Mouse (Mus musculus): ENCODE data around the gene Slc2a1. TPM values are rescaled to one million over a fixed set of nuclear protein-coding genes. Genes with fewer than 3 reads are reported as not detected.
A peak's percentile ranks its signal among the peaks of the same experiment; 100 is the strongest.

Gene Slc2a1
- polyA plus RNA-seq, 1 experiment: 32.1 TPM

DNA sequence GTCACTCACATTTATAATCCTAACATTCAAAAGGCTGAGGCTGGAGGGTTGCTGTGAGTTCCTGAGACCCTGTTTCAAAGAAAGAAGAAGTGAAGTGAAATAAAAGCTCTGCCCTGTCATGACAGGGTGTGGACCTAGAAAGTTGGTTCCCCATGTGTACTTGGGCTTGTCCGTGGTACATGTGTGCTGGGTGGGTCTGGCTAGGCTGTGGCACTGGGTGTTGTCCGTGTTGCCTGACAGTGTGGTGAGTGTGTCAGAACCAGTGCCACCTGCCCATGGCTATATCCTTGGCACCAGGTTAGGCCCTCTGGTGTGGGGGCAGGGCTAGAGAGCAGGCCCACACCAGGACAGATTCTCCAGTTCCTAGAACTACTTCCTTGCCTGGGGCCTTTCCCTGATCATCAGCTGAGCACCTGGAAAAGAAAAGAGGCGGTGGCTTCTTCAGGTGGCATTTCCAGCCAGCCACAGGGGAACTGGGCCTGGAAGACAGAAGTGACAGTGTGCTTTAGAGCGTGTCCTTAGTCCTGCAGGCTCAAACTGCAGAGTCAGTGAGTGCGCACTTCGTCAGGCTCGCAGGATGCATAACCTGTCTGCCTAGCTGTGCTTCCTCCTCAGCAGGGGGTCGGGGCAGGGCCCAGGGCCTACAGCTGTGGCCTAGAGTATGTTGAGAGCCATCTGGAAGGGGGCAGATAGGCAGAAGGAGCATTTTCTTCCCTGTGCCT, 22.8 kb downstream of the Slc2a1 start:
- DNase-seq (ENCODE audit: low read depth): no peak

DNA sequence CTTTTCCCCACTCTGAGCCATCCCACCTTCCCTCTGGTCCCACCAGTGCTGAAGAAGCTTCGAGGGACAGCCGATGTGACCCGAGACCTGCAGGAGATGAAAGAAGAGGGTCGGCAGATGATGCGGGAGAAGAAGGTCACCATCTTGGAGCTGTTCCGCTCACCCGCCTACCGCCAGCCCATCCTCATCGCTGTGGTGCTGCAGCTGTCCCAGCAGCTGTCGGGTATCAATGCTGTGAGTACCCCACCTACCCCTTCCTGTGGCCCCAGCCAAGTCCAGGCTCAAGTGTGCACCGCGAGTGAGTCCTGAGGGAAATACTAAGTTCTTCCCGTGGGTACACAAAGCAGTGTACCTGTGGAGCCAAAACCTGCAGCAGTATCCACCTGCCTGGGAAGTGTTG, 24.8 kb downstream of the Slc2a1 start:
- DNase-seq (ENCODE audit: low read depth): no peak

DNA sequence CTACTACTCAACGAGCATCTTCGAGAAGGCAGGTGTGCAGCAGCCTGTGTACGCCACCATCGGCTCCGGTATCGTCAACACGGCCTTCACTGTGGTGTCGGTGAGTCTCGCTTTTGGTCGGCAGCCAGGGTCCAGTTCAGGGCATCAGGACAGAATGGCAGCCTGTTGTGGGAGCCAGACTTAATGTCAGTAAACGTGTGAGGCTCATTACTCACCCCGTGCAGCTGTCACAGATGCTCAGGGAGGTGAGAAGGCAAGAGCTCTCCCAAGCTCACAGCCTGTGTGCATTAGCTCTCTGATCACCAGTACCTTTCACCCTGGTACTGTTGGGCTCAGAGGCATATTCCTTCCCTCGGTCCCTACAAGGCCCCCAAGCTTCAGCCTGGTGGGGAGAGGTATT, 25.3 kb downstream of the Slc2a1 start:
- DNase-seq (ENCODE audit: low read depth): no peak

DNA sequence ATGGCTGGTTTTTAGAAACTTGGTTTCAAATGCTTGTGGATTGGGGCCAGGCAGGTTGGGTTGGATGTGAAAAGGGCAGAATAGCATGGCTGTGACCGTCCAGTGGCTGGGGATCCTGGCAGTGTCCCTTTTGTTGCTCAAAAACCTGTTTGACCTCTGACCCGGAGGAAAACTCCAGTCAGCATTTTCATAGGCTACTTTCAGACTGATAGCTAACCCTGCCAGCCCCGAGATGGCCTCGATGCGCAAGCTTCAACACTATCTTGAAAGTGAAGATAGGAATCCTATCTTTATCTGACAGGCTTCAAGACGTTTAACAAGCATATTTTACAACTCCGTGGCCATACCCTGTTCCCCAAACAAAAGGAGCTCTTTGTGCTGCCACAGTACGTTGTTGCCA, 28.8 kb downstream of the Slc2a1 start:
- DNase-seq (ENCODE audit: low read depth): no peak

DNA sequence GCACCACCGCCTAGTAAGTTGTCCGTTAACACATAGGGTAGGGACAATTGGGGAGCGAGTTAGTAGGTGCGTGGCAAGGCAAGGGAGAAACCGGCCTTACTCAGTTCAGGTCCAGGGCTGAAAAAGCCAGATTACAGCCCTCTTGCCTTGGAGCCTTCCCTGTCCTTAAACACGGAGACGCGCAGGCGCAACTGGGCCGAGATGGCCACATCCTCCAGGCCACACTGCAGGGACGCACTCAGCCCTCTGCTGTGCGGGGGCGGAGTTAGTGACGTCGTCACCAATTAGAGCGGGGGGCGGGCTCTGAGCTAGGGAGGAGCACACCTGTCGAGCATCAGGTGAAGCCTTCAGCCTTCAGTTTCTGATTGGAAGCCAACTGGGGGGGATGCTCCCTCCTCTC, 29.7 kb downstream of the Slc2a1 start:
- DNase-seq (ENCODE audit: low read depth): no peak

- no peak for DNase-seq (ENCODE audit: low read depth)
Observed at GRCm38 (mm10) chr4:119138776-119139175, 30.3 kb downstream of the Slc2a1 start.

DNA sequence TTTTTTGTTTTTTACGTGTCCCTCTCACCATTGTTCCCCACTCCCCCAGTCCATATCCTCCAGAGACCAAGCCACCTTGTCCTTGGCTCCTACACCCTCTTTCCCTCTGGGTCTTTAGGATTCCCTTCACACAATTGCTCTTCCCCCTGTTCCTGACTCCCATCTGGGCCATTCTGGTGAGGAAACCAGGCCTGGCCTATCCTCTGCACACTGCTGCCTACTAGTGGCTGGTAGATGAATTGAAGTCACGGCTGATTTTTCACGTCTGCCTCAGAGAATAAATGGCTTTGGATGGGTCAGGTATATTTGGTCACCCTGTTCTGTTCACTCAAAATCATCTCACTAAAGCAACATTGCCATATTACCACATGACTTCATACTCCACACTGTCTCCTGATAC, 31.6 kb downstream of the Slc2a1 start:
- no peak for DNase-seq (ENCODE audit: low read depth)

GRCm38 (mm10) chr4:119141191-119141590, 32.7 kb downstream of the Slc2a1 start:
- DNase-seq (ENCODE audit: low read depth): no peak

DNA sequence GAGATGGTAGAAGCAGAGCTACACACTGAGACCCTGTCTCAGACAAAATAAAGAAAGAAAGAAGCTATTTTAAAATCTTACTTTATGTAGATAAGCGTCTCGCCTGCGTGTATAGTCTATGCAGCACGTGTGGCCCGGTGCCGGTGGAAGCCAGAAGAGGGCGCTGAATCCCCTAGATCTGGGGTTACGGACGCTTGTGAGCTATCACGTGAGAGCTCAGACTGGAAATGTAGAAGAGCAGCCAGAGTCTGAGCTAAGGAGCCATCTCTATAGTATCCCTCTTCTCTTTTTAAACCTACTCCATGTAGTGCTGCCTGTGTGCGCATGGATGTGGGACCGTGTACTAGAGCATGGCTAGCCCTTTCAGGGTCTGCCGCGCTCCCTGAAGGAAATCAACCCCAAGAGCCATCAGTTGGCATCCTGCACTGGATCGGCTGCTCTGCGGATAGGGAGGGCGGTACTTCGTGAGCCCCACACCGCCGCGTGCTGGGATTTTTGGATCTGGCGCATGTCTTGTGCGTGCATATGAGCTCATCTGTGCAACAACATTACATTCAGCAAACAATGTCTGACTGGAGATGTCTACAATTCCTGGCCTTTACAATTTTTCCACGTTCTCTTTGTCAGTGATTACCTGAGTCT, 33.8 kb downstream of the Slc2a1 start:
- no peak for DNase-seq (ENCODE audit: low read depth)

GRCm38 (mm10) chr4:119146816-119147215, 38.3 kb downstream of the Slc2a1 start:
- DNase-seq (ENCODE audit: low read depth): no peak

DNA sequence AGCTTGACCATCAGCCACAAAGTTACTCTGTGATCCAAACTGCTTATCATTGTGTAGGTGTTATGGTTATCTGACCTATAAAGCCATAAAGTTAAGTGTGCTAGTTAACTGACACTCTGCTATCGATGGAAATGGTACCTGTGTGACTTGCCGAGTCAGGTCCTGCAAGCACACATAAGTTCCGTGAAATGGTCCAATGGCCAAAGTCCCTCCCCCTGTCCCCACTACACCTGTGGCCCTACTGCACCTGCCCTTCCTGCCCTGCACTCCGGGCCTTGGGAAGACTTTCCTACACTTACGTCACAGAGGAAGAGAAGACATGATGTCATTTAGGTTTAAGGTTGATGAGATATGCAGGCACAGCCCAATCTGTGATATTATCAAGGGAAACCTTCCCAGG, 38.8 kb downstream of the Slc2a1 start:
- no peak for DNase-seq (ENCODE audit: low read depth)

DNA sequence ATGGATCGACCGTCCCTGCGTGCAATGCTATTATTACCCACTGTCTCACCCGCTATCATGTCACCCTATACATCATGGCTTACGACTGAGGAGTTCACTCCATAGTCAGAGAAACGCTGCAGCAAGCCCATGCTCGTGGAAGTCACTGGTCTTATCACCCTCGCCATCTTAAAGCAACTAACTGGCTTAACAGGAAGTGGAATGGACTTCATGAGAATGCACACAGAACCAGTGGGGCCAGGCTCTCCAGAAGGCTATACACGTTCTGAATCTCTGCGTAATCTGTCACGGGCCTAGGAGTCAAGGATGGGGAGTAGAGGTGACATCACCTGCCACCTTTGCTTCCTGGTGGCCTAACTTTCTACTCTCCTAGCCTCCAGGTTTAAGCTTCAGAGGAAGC, 40.2 kb downstream of the Slc2a1 start:
- DNase-seq (ENCODE audit: low read depth): no peak

- DNase-seq (ENCODE audit: low read depth): no peak
Observed at GRCm38 (mm10) chr4:119157186-119157585, 48.7 kb downstream of the Slc2a1 start.

DNA sequence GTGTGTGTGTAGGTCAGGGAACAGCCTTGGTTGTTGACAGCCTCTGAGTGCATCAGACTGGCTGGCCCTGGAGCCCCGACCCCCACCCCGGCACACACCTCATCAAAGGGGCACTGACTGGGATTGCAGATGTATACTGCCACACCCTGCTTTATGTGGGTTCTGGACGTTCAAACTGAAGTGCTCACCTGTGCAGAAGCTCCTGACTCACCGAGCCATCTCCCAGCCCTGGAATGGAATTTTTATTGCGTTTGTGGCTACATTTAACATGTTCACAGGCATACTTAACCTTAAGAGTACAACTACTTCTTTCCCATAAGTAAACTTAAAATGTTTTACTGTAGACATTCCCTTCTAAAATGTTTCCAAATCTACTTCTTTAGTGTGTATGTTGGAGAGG, 49.4 kb downstream of the Slc2a1 start:
- no peak for DNase-seq (ENCODE audit: low read depth)

- DNase-seq (ENCODE audit: low read depth): no peak
Observed at GRCm38 (mm10) chr4:119161358-119161757, 52.8 kb downstream of the Slc2a1 start.

DNA sequence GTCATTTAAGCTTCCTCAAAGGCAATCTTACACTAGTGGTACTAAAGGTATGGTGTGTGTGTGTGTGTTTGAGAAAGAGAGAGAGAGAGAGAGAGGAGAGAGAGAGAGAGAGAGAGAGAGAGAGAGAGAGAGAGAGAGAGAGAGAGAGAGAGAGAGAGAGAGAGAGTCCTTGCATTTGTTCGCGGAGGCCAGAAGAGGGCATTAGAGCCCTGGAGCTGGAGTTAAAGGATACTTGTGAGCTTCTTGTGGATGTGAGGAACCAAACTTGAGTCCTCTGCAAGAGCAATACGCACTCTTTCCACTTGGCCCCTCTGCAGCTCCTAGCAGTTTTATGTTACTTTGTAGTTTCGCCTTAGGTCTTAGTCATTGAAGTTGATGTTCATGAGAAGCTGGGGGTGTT, 54.5 kb downstream of the Slc2a1 start:
- DNase-seq (ENCODE audit: low read depth): no peak

GRCm38 (mm10) chr4:119165916-119166315, 57.4 kb downstream of the Slc2a1 start:
- DNase-seq (ENCODE audit: low read depth): no peak

GRCm38 (mm10) chr4:119167068-119167467, 58.6 kb downstream of the Slc2a1 start:
- DNase-seq (ENCODE audit: low read depth): no peak

GRCm38 (mm10) chr4:119167663-119168062, 59.2 kb downstream of the Slc2a1 start:
- no peak for DNase-seq (ENCODE audit: low read depth)

DNA sequence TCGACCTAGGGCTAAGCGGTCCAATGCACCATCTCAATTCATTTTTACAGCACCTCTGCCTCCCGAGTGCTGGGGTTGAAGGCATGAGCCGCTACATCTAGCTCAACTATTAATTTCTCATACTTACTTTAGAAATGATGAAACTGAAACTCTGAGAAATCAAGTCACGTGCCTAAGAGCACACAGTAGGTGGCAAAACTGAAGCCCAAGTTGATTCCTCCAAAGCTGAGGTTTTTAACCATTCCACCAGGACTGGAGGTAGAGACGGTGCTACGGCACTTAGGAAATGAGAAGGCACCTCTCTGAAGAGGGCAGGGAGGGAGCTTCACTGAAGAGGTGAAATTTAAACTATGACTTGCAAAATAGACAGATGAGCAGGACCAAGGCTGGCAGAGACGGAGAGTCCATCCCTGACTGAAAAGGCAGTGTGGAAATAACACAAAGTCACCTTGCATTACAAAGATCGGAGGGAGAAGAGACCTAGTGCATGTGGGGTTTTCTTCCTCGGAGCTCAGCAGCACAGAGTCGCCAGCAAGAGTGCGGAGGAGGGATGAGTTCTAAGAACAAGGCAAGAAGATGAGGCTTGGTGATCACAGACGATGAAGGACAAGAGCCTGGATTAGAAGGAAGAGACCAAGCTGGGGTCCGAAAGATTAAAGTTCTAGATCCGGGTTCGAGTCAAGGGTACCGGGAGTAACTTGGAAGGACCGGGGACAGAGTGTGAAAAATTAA, 64.6 kb downstream of the Slc2a1 start:
- DNase-seq (ENCODE audit: low read depth): no peak

DNA sequence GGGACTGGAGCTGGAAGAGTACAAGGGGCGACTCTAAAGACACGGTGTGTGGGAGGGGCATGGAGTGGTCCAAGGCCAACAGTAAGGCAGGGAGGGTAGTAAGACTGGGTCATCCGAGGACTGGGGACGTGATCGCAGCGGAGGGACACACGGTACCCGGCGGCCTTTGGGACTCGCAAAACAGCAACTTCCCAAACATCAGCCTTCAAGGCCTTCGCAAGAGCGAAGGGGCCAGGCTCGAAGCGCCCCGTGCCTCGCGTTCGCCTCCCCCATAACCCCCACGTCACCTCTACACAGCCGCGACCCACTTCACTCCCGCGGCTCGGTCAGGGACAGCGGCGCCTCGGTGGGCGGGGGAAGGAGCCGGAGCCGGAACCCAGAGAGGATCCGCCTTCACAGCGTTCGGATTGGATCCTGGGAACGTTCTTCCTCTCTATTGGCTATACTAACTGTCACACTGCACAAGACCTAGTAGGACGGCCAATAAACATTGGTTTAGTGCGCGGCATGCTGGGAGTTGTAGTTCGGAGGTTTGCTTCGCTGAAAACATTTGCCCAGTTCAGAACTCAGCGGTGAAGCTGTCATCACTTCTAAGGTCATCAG, 65.4 kb downstream of the Slc2a1 start, which contains the start of gene Zfp691:
Gene Zfp691 (minus strand): TSS at position 345 of the 603 bp plus-strand sequence.
- DNase-seq (ENCODE audit: low read depth): peak; percentile 86

DNA sequence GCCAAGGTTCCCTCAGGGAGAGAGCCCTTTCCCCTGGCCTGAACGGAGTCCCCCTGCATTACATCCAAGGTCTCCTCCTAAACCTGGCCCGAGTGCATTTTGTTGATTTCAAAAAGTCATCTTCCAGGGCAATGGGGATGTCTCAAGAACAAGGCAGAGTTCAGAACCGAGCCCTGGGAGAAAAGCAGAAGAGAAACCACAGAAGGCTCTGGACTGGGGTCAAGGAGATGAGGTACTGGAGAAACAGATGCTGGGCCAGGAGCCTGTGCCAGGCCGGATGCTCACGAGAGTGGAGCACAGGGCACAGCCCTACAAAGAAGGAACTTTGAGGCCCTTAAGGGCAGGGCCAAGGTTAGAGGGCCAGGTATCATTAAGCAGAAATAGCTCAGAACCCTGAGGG, 69.2 kb downstream of the Slc2a1 start:
- no peak for DNase-seq (ENCODE audit: low read depth)

GRCm38 (mm10) chr4:119178331-119178730, 69.8 kb downstream of the Slc2a1 start:
- no peak for DNase-seq (ENCODE audit: low read depth)

Measured in gonadal fat pad, adult 2 months (tissue).